Mouse (Mus musculus) right cerebral cortex, postnatal 14 days (tissue): ENCODE measurements around the gene Mlx.

Experiments
- DNase-seq: peaks from one replicate; pipeline ENCODE4 v3.0.0; 2022

Mlx gene

DNA sequence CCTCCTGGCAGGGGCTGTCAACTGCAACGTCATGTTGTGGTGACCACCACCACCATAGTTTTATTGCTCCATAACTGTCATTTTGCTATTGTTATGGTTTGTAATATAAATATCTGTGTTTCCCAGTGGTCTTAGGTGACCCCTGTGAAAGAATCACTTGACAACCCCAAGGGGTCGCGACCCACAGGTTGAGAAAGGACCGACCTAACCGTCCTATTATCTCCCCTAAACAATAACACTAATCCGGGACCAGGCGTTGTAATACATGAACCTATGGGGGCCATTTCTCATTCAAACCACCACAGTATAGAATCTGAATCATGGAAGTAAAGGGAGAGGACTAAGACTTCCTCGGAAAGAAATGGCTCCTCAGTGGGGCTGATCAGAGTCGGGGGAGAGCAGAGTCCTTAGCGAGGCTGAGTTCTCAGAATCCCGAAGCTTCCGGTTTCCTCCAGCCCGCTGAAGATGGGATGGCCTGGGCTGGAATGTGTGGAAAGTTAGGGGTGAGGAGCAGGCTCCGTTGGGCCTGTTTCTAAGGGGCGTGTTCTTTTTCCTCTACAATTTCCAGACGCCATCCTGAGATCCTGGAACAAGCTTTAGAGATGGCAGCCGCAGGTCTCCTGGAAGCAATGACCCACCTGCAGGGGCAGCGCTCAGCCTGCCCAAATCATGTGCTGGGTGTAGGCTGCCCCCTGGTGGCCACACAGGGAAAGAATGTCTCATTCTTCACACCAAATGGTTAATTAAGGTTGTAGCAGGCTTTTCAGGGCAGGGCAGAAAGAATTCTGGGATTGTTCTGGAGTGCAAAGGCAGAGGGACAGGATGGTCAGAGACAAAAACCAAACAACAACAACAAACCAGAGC, 20.3 kb upstream of the Mlx start:
- DNase-seq = peak; percentile 83

DNA sequence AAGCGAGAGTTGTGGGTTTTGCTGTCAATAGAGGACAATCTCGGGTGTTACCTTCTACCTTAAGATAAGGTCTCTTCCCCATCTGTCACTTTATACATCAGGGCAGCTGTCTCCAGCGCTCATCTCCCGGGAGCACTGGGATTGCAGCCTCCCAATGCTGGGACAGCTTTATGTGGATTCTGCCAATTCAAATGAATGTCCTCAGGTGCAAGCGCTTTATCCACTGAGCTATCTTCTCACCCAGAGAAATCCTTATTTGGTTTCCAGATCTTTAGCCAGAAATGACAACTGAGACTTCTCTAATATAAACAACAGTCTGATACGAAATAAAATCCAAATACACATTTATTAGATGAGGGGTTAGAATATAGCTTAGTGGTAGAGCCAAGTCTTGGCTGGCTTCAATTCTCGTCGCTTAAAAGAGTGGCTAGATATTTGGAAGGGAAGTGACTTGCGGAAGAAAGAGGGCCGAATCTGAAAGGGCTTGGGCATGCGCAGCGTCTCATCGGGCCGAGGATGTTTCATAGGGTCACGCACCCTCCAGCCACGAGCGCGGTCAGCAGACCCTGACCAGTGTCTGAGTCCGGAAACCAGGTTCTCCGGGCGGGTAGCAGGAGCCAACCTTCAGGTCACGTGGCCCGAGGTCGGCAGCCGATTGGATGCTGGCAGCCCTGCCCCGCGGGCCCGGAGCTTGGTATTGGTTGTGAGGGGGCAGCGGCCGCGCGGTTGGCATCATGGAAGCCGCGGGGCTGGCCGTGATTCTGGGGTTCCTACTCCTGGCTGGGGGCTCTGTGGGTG, 17.5 kb upstream of the Mlx start, which contains the start of gene Naglu:
Gene Naglu (plus strand): TSS at position 622 of the 798 bp plus-strand sequence.
- DNase-seq = peak; percentile 96

DNA sequence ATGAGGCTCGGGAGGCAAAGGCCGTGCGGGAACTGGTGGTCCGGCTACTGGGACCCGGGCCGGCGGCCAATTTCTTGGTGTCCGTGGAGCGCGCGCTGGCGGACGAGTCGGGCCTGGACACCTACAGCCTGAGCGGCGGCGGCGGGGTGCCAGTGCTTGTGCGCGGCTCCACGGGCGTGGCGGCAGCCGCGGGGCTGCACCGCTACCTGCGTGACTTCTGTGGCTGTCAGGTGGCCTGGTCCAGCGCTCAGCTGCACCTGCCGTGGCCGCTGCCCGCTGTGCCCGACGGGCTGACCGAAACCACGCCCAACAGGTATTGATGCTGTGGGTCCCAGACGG, 16.9 kb upstream of the Mlx start:
- no peak for DNase-seq

DNA sequence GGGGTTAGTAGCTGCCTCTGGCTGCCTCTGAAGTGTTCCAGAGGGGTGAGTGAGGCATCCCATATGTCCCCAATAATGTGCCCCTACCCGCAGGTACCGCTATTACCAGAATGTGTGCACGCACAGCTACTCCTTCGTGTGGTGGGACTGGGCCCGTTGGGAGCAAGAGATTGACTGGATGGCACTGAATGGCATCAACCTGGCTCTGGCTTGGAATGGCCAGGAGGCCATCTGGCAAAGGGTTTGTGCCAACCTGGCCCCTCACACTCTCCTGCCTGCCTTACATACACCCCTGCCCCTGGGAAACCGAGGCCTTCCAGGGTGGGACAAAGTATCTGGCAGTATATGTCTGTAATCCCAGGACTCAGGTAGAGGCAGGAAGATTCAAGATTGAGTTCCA, 16.1 kb upstream of the Mlx start:
- DNase-seq = no peak

DNA sequence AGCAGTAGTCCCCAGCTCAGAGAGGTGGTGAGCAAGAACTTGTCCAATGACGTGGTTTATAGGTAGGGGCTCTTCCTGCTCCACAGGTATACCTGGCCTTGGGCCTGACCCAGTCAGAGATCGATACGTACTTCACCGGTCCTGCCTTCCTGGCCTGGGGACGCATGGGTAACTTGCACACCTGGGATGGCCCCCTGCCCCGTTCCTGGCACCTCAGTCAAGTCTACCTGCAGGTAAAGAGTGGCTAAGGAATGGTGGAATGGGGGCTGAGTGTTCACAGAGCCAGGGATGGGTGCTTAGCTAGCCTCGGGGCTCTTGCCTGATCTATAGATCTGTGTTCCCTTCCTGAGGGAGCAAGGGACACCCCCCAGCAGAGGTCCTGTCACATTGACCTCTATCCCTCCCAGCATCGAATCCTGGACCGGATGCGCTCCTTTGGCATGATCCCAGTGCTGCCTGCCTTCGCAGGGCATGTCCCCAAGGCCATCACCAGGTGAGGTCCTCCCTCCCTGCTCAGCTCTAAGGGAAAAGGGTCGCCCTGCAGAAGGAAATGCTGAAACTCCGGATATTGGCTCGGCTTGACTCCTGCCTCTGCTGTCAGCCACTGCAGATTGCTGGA, 15.2 kb upstream of the Mlx start:
- no peak for DNase-seq

DNA sequence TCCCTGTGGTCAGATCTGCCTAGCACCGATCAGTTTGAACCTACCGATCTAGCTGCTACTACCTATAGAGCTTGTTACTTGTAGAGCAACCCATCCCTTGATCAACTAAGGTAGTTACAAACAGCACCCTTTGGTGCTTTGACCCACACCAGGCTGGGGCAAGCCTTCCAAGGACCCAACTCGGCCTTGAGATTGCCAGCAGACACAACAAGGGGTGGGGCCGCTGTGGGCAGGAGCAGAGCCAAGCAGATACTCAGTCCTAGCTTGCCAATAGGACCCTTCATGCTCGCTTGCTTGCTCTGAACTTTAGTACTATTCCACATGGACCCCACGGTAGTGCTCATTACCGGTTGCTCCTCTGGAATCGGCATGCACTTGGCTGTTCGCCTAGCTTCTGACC, 9.0 kb upstream of the Mlx start, which contains the start of gene Hsd17b1:
Gene Hsd17b1 (plus strand): TSS at position 291 of the 400 bp plus-strand sequence.
- no peak for DNase-seq

DNA sequence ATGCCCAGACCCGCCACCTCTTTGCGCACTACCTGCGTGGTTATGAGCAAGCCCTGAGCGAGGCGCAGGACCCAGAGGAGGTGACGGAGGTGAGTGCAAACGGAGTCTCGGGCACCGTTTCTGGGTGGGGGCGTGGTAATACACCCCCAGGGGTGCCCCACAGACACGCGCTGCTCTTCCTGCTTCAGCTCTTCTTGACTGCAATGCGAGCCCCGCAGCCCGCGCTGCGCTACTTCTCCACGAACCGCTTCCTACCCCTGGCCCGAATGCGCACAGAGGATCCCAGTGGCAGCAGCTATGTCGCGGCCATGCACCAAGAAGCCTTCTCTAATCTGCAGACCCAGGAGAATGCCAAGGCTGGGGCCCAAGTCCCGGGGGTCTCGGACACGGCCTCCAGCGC, 7.3 kb upstream of the Mlx start:
- DNase-seq = no peak

DNA sequence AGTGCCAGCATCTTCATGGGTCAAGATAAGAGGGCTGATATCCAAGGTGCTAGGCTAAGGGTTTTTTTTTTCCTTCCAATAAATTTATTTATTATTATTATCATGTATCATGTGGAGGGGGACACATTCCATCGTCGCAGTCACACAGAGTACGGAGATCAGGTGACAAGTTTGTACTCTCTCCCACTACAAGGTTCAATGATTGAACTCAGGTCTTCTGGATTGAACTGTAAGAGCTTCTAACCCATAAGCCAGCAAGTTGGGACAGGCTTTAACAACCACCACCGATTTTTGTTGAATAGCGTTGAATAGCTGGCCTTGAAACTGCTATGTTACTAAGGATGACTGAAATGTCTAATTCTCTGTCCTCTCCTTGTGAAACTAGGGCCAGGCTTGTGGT, 6.7 kb upstream of the Mlx start:
- no peak for DNase-seq

DNA sequence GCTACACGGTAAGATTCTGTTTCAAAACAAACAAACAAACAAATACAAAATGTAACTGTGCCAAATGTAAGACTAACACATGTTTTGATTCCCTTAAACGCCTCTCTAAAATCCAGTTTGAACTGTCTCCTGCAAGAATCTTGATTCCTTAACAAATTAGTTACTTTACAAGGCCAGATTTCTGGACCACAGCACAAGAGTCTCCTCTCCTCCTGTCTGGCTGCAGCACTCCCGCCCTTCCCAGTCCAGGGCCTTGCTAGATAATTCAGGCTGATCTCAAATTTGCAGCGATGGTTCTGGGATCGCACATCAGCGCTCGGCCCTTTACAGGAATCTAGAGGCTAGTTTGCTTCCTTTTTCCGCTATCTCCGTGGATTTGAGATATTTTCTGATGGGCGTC, 5.4 kb upstream of the Mlx start:
- no peak for DNase-seq

DNA sequence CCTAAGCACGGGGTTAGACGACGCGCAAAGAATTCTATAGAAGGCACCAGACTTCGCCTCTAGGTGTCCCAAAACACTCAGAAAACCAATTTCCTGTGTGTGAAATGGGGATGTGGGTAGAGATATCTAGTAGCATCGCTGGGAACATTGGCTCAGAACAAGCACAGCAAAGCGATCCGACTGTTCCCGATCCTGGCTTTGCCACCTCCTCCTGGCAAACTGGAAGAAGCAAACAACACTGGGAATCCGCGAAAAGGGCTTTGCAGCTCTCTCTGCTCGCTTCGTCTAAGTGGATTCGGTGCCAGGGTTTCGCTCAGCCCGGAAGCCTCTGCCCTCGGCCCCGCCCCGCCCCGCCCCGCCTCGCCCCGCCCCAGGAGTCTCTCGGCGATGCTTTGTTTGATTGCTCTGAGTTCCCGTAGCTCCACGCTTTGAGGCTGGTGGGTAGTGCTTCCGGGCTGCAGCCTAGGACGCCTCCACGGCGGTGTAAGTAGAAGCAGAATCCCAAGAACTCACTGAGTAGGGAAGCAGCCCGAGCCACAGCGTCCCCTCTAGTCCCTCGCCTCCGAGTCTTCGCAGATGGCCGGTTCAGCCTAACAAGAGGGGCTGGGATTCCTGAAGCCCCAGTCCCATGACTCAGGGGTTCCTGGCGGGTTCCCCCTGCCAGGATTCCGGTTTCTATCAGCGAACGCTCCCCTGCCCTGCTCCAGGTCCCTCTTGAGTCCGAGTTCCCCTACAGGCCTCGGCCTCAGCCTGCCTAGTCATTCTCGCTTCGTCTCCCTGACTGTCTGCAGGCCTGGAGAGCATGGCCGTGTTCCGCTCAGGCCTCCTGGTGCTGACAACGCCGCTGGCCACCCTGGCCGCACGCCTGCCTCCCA, 4.6 kb upstream of the Mlx start, which contains the start of gene Coasy:
Gene Coasy (plus strand): TSS at position 358 of the 875 bp plus-strand sequence.
- peak; percentile 80 for DNase-seq

DNA sequence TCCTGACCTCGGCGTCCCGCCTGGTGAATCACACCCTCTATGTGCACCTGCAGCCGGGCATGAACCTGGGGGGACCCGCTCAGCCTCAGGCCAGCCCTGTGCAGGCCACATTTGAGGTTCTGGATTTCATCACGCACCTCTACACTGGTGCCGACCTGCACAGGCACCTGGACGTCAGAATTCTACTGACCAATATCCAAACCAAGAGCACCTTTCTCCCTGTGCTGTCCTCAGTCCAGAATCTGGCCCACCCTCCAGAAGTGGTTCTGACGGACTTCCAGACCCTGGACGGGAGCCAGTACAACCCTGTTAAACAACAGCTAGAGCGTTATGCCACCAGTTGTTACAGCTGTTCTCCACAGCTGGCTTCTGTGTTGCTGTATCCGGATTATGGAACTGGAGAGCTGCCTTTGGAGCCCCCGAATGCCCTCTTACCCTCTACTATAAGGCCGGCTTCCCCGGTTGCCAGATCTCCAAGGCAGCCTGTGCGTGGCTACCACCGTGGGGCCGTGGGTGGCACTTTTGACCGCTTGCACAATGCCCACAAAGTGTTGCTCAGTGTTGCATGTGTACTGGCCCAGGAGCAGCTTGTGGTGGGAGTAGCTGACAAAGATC, 3.9 kb upstream of the Mlx start:
- DNase-seq = no peak

DNA sequence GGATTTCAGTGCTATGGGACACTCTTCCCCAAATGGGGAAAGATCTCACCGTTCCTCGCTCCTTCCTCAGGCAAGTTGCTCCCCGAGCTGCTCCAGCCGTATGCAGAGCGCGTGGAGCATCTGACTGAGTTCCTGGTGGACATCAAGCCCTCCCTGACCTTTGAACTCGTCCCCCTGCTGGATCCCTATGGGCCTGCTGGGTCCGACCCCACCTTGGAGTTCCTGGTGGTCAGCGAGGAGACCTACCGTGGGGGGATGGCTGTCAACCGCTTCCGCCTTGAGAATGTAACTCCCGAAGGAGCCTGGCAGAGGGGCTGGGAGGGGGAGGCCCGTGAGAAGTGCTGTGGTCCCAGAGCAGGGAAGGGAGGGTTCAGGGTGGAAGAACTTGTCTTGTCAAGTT, 2.8 kb upstream of the Mlx start:
- no peak for DNase-seq

DNA sequence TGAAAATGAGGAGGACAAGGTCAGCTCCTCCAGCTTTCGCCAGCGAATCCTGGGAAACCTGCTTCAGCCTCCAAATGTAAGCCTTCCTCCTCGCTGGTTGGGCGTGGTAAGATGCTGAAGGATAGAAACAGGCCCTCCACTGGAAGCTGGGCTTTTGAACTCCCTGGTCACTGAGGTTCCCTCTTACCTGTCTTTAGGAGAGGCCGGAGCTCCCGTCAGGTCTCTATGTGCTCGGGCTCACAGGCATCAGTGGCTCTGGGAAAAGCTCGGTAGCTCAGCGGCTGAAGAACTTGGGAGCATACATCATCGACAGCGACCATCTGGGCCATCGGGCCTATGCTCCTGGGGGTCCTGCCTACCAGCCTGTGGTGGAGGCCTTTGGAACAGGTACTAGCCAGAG, 2.3 kb upstream of the Mlx start:
- DNase-seq = no peak

DNA sequence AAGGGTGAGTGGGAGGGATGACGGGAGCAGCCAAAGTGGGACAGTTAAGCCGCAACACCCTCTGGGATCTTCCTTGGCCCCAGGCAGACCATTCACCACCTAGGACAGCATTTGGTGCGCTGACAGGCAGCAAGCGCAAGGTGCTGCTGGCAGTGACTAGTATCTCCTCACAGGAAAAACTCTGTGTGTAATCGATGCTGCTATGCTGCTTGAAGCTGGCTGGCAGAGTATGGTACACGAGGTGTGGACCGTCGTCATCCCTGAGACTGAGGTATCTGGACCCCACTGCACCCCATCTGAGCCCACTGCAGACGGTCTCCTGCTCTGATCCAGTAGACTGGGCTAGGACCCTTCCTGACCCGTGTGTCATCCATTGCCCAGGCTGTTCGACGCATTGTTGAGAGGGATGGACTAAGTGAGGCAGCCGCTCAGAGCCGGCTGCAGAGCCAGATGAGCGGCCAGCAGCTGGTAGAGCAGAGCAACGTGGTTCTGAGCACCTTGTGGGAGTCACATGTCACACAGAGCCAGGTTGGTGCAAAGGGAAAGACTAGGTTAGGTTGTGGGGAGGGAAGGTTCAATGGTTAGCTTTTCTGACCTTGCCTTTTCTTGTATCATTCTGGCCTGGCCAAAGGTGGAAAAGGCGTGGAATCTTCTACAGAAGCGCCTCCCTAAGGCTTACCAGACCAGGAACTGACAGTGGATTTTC, 1.3 kb upstream of the Mlx start:
- no peak for DNase-seq

DNA sequence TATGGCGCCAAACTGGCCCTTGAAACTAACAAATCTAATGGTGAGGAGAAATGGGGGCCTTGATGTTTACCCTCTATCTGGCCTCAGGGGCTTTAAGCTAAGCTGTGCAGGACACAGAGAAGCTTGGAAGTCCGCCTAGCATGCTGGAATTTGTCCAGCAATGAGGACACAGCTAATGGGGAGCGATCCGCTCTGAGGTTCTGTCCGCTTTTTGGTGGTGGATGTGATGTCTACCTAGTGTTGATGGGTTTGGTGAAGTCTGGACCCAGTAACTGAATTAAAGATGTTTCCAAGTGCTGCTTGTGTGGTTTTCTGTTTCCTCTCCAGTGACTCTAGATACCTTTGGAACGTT, 778 bp upstream of the Mlx start:
- DNase-seq = no peak

DNA sequence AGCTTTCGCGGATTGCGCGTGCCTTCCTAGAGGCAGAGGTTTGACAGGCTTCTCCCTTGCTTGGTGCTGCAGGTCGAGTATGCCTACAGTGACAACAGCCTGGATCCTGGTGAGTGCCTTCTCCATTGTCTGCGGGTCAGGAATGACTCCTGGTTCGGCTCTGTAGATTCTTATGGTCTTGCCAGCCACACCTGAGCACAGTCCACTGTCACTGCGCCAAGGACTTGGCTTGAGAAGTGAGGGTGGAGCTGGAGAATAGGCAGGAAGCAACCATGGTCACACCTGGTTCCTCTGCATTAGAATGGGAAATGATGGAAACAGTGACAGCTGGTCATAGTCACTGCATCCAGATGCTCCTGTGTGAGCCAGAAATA, 592 bp downstream of the Mlx start:
- DNase-seq = no peak

DNA sequence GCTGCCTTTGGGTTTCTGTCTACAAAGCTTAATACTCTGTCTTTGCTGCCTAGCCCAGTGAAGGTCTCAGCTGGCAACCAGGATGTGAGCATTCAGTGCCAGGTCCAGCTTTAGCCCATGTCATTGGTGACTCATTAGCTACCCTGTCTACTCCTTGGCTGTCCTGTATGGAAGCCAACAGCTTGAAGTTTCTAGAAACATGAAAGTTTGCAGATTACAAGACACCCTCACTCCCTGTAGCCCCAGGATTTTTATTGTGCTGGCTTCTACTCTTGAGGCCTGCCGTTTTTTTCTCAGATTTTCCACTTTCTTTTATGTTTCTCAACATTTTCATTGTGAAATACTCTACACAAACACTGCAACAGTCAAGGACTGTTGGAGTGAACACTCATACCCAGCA, 2.9 kb downstream of the Mlx start:
- DNase-seq = no peak

DNA sequence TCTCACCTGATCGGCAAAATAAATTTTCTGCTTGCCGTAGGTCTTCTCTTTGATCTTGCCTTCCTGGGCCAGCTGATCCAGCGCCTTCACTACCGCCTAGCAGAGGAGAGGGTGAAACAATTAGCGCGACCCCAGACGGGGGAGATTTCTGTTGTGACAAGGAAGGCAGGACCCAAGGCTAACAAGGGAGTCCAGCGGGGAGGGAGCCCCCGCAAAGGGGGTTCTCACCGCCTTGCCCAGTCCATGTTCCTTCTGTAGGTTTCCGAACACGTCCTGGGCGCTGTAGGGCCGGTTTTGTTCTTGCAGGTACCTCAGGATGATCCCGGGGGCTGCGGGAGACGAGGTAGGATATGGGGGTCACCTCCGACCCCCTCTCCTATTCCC, 7.8 kb downstream of the Mlx start:
- DNase-seq = no peak

DNA sequence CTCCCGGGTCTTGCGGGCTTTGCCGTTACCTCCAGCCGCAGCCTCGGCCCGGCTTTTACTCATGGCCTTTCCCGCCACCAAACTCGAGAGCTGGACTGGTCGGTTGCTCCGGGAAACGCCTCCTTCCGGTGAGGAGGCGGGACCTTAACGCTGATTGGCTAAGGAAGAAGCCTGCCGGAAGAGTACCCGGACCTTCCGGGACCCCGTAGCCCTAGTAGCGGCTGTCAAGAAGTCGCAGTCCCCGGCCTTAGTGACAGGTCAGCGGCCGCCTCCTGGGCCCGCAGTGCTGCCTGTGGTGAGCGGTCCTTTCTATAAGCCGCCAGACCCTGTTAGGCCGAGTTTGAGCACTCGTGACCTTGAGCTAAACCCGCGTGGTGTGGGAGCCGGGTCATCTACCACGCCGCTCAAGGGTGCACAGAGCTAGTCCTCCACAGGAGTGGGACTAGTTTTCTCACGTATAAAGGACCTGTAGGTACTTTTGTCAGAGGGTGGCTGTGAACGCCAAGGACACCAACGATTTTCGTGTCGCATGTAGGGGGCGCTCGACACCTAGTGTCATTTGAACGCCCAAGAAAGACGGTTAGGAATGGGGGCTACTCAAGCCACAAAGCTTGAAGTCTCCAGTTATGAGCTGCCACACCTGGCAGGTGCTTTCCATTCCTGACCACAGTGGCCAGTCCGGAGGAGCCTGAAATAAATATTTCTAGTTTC, 8.4 kb downstream of the Mlx start, which contains the start of gene Psmc3ip:
Gene Psmc3ip (minus strand): TSS at position 123 of the 711 bp plus-strand sequence.
- DNase-seq = peak; percentile 93

DNA sequence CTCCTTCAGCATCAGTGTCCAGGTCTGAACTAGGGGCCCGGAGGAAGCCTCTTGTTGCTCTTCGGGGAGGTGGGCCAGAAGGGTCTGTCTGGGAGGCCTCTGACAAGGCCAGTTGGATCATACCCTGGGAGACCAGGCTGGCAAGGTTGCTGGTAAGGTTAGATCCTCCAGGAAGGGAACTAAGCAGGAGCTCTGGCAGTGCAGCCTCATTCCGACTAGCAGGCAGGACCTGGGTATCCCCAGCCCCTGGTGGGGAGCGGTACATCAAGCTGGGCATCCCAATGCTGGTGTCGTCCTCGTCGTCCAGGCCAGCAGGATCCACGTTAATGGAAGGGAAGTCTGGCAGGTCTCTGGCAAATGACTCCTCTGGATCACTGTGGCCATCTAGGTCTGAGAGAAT, 11.2 kb downstream of the Mlx start:
- no peak for DNase-seq

DNA sequence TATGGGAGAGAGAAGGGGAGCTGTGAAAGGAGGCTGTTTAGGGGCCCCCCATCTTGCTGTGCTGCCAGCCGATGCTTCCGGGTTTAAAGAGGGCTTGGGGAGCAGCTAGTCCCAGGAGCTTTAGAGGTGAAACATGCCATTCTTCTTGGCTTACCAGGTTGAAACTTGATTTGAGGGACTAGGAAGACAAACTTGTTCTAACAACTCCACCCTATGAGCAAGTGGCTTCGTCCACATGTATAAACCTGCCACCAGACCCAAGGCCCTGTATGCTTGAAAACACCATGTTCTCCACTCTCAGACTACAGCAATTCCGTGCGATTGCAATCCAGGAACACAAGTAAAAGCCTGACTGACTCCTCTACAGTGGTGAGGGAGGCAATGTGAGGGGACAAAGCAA, 15.9 kb downstream of the Mlx start:
- DNase-seq = no peak
